Mouse (Mus musculus): ENCODE measurements around the gene Utrn. TPM values are rescaled to one million over a fixed set of nuclear protein-coding genes. Genes with fewer than 3 reads are reported as not detected.
"Not testable (repeated sequence)": the region's sequence is repeated elsewhere in the genome, so short reads cannot be mapped to it uniquely, and the experiment has no call there.

The Utrn gene
- total RNA-seq, 1 experiment from 2014 or later = 84.1 TPM

DNA sequence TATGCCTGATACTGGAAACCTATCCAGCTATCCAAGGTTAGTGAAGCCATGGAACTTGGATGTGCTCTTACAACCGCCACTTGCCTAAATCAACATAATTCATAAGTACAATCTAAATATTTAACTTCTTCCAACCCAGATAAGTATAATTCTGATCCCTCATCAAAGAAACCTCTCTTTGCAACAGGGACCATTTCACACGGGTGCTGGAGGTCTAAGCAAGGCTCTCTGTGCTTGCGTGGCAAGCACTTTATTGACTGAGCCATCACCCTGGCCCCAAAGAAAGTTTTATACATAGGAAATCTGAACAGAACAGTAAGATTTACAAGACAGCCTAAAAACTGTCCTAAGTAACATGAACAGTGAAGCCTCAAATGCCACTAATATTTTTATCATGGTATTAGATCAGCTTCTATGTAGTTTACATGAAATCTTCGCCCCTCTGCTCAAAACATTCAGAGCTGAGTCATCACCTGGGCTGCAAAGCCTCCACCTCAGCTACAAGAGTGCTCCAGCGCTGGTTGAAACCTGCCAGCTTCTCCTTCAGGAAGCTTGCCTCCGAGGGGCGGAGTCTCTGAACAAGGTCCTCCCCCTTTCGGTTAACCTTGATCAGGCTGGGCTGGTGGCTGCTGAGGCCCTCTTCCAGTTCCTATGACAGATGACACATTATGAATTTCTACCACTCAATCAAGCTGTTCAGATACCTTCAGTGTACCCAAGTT is 211.0 kb downstream of the Utrn start:
- no peak for ATAC-seq (ENCODE audit: extremely low read depth, insufficient number of reproducible peaks, low FRiP score, poor library complexity, severe bottlenecking)

DNA sequence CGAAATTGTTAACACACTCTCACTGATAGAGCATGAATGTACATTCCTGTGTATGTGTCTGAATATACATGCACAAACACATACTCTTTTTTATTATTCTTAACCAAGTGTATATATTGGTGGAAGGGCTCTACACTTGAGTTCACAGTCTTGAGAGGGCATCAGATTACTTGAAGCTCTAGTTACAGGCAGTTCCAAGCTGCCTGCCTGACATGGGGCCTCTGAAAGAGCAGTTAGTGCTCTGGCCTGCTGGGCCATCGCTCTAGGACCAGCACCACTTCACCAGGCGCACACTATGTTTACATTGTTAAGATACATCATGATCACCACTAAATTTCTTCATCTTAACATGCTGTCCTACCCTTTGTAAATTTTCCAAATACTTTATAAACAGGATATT is 216.2 kb downstream of the Utrn start:
- no peak for ATAC-seq (ENCODE audit: extremely low read depth, insufficient number of reproducible peaks, low FRiP score, poor library complexity, severe bottlenecking)

DNA sequence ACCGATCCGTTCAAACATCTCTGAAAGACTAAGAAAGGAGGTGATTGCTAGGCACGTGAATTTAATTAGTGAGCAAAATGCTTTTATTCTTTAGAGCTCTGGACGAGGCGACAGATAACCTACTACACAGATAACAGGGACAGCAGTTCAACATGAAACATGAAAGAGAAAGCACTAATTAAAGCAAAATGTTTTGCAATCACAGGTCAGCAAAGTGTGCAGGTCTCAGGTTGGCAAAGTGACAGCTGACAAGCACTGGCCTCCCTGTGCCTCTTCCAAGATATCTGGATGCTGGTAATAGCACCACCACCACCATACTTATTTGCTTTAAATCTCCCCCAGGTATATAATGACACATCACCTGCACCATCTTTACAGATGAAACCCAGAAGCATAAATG is 223.0 kb downstream of the Utrn start:
- ATAC-seq (ENCODE audit: extremely low read depth, insufficient number of reproducible peaks, low FRiP score, poor library complexity, severe bottlenecking) = no peak

DNA sequence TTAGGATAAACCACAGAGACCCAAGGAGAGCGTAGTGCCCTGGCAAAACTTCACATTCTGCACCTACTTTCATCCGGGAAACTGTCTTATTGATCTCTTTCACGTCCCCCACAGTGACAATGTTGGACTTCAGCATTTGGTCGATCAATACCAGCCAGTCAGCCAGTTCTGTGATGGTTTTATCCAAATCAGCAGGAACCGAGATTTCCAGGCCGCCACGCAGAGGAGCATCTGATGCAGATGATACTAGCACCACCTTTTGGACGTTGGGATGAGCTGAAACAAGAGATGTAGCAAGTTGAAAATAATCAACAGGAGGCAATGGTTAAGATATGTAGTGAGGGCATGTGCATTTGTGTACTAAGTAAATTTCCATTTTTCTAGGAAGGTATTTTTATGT is 225.8 kb downstream of the Utrn start:
- ATAC-seq (ENCODE audit: extremely low read depth, insufficient number of reproducible peaks, low FRiP score, poor library complexity, severe bottlenecking) = no peak

DNA sequence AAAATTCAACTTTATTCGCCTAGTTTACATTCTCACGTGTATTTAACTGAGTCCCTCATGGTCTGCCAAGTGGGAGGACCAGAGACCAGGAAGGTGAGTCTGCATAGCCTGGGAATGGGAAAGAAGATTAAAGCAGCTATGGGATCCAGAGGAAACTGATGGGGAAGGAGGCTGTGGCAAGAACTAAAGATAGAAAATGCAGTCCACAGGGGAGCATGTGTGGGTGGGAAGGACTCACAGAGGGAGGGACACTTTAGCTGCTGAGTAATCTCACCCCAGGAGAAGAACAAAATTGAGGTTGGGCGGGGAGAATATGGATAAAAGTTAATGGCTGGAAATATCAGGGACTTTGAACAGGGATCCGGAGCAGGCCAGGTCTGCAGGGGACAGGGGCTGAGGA is 229.5 kb downstream of the Utrn start:
- ATAC-seq (ENCODE audit: extremely low read depth, insufficient number of reproducible peaks, low FRiP score, poor library complexity, severe bottlenecking) = no peak

DNA sequence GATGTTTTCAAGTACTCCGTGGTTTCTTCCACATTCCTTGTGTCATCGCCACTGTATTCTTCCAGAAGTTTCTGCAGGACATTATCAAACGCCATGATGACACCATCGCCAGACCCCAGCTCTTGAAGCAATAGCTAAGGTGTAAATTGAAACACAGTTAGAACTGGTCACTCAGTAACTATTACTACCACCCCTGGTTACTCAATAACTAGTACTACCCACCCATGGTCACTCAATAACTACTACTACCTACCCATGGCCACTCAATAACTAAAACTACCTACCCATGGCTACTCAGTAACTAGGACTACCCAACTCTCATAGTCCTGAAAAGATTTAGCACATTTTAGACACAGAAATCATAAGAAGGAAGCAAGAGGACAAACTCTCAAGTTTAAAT is 235.2 kb downstream of the Utrn start:
- no peak for ATAC-seq (ENCODE audit: extremely low read depth, insufficient number of reproducible peaks, low FRiP score, poor library complexity, severe bottlenecking)

DNA sequence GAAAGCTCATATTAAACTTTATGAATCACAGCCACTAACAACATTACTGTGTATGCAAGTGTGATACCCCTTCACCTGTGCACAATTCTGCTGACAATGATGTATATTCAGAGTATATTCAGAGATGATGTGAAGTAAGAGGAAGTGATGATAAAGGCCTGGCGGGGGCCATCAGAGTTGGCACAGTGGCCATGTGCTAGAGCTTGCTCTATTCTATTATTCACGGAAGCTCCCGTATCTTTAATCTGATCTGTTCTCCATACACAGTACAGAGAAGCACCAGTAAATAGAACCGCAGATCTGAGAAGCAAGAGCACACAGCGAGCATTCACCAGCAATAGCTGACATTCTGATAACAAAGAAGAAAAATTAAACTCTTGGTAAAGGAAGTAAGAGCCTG is 238.2 kb downstream of the Utrn start:
- ATAC-seq (ENCODE audit: extremely low read depth, insufficient number of reproducible peaks, low FRiP score, poor library complexity, severe bottlenecking) = no peak

DNA sequence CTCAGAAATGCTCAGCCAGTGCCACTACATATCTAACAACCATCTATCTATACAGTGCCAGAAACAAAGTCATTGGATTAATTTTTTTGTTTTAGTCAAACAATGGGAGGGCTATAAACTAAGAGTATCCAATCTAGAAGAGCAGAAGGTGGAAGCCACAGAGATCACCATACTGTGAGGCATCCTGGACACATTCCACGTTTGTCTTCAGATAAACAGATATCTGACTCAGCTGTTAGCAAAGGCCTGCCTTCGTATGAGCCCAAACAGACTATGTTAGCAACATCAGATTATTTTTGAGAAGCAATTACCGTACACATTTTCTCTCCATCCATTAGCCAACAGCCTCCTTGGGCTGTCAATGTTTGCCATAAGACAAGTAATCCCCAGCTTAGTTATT is 250.8 kb downstream of the Utrn start:
- no peak for ATAC-seq (ENCODE audit: extremely low read depth, insufficient number of reproducible peaks, low FRiP score, poor library complexity, severe bottlenecking)

DNA sequence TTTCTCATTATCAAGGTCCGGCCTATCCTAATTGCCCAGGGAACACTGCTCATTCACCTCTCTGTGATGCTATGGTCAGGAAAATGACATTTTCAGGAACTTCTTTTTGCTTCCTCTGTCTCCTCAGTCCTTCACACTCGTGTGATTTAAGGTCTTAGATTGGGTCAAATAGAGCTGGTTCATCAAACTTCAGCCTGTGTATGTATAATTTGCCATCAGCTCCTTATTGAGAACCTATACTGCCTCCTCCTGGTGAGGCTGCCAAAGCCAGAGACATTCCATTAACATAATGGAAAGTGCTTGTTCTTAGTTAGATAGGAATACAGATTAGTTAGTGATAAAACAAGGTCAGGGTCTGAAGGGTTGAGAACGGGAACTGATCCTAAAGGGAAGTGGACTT is 253.4 kb downstream of the Utrn start:
- ATAC-seq (ENCODE audit: extremely low read depth, insufficient number of reproducible peaks, low FRiP score, poor library complexity, severe bottlenecking) = no peak

DNA sequence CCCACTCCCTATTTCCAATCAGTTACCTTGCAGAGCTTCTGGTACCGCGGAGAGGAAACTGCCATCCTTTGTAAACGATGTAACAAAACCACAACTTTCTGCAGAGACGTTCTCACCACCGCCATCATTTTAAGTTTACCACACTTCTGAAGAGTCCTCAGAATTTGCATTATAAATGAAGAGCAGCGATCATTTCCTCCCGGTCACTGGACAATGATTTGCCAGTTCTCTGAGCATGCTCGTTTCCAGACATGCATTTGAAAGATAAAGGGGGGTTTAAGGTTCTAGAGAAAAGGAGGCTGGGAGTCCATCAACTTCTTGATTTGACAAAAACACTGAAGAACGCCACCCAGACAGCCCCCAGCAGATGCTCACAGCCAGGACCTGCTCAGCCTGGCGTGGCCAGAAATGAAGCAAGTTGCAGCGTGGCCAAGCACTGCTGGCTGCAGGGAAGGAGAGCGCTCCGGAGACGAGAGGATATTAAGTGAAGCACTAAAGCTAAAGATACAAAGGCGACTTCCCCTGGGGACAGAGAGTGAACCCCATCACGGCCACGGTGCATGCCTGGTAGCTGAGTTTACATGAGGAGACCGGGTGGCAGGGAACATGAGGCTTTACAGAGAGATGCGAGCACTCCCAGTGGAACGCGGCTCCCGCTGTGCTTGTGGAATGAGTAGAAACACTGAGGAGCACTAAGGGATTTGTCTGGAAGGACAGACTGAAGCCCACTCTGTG is 254.5 kb downstream of the Utrn start:
- no peak for ATAC-seq (ENCODE audit: extremely low read depth, insufficient number of reproducible peaks, low FRiP score, poor library complexity, severe bottlenecking)

DNA sequence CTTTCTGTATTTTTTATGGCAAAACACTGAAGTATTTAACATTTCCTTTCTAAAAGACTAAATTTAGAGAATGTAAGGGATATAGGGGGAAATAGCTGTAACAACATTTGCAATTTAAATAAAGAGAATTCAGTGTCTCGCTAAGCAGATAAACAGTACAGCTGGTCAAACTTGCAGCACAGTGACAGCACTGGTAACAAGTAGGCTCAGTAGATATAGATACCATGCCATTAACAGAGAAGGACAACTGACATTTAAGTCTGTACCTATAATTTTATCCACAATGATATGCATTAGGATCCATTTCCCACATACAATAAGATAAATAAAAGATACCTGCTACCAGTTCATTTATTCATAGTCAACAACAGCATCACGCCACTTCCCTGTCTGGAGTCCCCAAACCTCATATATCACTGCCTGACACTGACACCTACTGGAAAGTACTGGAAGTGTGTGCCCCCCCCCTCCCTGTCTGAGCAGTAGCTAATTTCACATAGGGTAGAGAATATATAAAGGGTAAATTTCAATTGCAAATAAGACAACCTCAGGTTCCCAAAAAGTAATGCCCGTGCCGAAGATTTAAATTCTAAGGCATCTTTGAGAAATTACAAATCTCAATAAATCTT is 256.8 kb downstream of the Utrn start:
- ATAC-seq (ENCODE audit: extremely low read depth, insufficient number of reproducible peaks, low FRiP score, poor library complexity, severe bottlenecking) = peak; percentile 63

DNA sequence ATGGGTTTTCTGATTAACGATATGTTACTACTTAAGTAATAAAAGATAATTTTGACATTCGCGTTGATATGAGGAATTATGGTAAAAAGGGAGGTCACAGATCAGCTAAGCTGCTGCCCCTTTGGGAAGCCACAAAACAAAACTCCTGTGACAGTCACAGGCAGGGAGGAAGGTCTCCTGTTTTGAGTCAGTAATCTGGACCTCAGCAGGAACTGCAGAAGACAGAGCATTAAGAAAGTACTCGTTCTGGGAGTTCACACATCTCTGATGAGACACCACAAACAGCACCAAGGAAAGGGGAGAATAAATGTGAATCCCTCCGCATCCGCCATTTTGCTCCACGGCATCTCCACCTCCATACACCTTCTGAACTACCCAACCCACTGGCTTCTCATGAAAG is 259.3 kb downstream of the Utrn start:
- ATAC-seq (ENCODE audit: extremely low read depth, insufficient number of reproducible peaks, low FRiP score, poor library complexity, severe bottlenecking) = no peak

DNA sequence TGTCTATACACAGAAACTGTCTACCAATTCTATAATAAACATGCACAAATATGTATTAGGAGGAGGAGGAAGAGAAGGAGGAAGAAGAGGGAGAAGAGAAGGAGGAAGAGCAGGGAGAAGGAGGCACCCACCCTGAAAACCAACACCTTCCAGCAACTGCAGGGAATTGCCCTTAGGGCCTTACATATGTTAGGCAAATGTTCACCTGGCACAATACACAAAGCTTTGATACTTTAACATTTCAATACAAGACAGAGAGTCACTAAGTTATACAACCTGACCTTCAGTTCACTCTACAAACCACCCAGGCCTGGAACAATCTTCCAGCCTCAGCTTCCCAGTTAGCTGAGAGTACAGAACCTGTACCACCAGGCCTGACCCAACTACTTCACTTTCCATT is 260.5 kb downstream of the Utrn start:
- no peak for ATAC-seq (ENCODE audit: extremely low read depth, insufficient number of reproducible peaks, low FRiP score, poor library complexity, severe bottlenecking)

DNA sequence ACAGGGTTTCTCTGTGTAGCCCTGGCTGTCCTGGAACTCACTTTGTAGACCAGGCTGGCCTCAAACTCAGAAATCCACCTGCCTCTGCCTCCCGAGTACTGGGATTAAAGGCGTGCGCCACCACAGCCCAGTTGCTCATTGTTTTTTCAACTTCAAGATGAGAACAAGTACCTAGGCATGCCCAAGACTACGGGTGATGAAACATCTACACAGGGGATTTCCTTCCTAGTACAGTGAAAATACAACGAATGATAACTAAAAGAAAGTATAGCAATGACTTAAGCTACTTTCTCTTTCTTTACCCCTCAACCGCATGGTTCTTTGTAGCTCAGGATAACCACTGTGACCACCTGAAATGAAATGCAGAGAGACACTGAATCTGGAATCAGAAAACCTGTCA is 262.0 kb downstream of the Utrn start:
- ATAC-seq (ENCODE audit: extremely low read depth, insufficient number of reproducible peaks, low FRiP score, poor library complexity, severe bottlenecking) = not testable (repeated sequence)

DNA sequence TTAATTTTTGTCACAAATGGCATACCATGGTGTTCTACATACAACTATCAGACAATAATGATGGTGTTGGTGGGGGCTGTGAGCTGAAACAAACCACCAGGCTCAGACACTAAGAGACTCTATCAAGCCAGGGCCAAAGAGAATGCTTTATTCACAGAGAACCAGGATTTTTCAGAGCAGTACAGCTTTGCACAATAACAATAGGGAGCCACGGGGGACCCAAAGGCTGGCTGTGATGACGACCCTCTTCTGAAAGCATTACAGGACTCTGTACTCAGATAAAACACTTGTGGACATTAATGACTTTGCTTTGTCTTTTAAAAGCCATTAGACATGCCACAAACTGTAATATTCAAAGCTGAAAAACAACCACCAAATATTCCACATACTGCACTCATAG is 273.8 kb downstream of the Utrn start:
- ATAC-seq (ENCODE audit: extremely low read depth, insufficient number of reproducible peaks, low FRiP score, poor library complexity, severe bottlenecking) = no peak

DNA sequence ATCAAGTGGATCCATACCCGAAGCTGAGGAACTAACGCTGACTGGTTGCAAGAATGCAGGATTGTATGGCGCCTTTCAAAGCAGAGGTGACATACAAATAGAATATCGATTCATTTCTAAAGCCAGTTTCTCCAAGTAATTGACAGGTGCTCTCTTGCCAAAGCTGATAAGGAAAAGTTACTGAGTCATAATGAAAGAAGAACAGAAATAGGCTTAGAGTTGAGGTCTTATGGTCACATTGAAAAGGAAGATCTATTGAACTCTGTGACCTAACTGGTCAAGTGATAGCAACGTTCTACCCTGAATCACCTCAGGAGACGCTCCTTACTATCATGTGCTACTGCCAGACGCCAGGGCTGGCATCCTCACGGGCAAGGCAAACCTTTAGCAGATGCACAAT is 274.2 kb downstream of the Utrn start:
- no peak for ATAC-seq (ENCODE audit: extremely low read depth, insufficient number of reproducible peaks, low FRiP score, poor library complexity, severe bottlenecking)

DNA sequence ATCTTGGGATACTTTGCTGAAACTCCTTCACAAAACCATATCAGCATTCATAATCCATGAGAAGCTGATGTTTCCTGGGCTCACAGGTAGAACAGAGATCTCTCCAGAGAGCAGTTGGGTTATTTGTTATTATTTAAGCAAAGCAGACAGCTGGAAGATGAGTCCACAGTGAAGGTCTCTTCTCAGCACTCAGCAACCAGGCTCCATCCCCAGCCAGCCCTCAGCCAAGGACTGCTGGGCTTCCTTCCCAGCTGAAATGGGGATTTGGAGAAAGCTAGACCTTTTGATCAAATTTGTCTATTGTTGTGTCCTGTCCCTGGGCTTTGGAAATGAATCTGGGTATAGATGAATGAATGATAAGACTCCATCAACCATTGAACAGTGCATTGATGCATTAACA is 276.1 kb downstream of the Utrn start:
- ATAC-seq (ENCODE audit: extremely low read depth, insufficient number of reproducible peaks, low FRiP score, poor library complexity, severe bottlenecking) = no peak

DNA sequence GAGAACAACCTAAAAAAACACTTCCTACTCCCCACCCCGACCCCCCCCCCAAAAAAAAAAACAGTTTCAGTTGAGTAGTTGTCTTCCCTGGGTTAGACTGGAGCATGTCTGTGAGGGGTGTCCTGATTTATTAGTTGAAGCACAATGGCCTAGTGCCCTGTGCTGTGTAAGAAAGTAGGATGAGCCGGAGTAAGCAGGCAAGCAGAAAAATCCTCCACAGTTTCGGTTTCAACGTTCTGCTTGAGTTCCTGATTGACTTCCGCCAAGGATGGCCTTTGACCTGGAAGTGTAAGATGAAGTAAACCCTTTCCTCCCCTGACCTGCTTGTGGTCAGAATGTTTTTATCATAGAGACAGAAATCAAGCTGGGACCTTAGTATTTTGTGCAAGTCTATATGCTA is 277.2 kb downstream of the Utrn start:
- ATAC-seq (ENCODE audit: extremely low read depth, insufficient number of reproducible peaks, low FRiP score, poor library complexity, severe bottlenecking) = no peak

DNA sequence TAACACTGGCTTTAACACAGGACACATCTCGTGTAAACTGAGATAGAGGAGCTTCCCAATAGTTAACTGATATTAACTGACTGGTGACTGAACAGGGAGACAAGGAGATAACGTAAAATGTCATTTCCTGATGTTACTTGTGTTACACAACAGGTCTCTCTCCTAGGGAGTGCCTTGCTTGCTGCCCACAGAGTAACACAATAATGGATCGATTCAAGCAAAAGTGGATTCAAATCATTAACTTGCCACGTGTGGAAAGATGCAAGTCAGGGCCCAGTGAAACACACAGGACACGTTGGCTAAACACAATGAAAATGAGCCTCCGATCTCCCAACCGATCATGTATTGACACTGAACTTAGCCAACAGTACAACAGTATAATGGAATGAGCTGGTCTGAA is 281.1 kb downstream of the Utrn start:
- no peak for ATAC-seq (ENCODE audit: extremely low read depth, insufficient number of reproducible peaks, low FRiP score, poor library complexity, severe bottlenecking)

DNA sequence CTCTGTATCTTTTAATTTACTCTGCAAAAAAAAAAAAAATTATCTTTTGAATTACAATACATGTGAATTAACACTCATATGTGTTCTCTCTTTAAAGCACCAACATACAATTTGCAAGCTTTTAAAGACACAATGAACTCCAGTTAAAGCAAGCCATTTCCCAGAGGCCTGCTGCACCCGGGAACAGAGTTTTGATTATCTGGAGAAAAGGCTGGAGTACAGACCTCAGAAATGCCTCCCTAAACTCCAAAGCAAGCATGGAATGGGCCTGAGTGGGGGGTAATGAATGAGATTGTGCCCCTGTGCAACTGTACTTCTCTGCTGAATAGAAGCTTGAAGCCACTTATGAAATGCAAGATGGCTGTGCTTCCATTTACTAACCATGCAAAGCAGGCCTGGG is 281.8 kb downstream of the Utrn start:
- no peak for ATAC-seq (ENCODE audit: extremely low read depth, insufficient number of reproducible peaks, low FRiP score, poor library complexity, severe bottlenecking)
